Mouse (Mus musculus): Measurements from ENCODE around the gene Gm3424. TPM values are rescaled to one million over a fixed set of nuclear protein-coding genes. Genes with fewer than 3 reads are reported as not detected.
"Not testable (repeated sequence)": the region's sequence is repeated elsewhere in the genome, so short reads cannot be mapped to it uniquely, and the experiment has no call there.

Gm3424 gene
- not detected in 2 replicates for polyA plus RNA-seq (2015; fragmentation: Nextera tagmentation; extraction: Ambion mirVana)

GRCm38 (mm10) chr14:5830229-5830628, at the start of gene Gm3424:
Gene Gm3424, minus strand, starts transcription at chr14:5830329.
- not testable (repeated sequence) for H3K9me3 ChIP-seq; H3K36me3 ChIP-seq; H3K4me1 ChIP-seq (replicated peaks); H3K4me2 ChIP-seq; H3K9ac ChIP-seq; ATAC-seq (ENCODE audit: low FRiP score); H3K27ac ChIP-seq; H3K4me3 ChIP-seq; H3K27me3 ChIP-seq
- no CpG with 5 or more reads among the region's 3 CpGs for WGBS

DNA sequence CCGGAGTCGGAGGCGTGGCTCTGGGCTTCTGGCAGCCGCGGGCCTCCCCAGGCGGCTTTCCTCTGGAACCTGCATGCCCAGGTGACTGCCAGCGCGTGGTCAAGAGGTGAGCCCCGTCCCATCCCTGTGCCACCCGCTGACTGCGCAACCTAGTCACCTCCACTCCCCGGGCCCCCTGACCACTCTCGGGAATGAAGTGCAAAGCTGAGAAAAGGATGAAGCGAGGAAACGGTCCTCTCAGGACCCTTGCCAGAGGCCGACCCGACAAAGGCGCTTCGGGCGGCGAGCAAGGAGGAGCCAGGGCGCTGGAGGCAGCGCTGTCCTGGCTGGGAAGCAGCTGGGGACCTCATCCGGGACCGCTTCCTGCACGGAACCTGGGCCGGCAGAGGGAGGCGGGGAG, 49.7 kb upstream of the Gm3424 start:
- Histone ChIP-seq H3K4me2 (peak overlapping the region; percentile 81), H3K4me3 (peak overlapping the region; percentile 51), H3K9ac (peak overlapping the region; percentile 74)
- ATAC-seq (ENCODE audit: low FRiP score); H3K36me3 ChIP-seq; H3K9me3 ChIP-seq; H3K4me1 ChIP-seq (replicated peaks); H3K27me3 ChIP-seq; H3K27ac ChIP-seq: not testable (repeated sequence)
- 2% methylated on average over 22 of the region's 28 CpGs for WGBS

DNA sequence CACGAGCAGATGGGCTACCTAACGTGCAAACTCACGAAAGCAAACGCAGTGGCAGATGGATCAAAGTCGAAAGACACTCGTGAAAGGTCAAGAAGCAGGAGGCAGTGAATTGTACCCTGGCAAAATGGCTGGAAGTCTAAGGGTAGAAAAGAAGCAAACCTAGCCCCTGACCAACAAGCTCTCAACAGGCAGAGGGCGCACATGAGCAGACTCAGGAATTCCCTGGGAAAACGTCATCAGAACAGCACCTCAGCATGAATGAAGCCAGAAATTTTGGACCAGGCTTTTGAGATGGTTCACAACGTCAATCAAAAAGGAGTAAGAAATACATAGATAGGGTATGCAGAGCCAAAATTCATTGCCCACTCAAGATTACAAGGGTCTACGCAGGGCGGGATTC, 49.0 kb upstream of the Gm3424 start:
- not testable (repeated sequence) for H3K9me3 ChIP-seq; H3K4me3 ChIP-seq; ATAC-seq (ENCODE audit: low FRiP score); H3K4me1 ChIP-seq (replicated peaks); H3K9ac ChIP-seq; H3K36me3 ChIP-seq; H3K27me3 ChIP-seq; H3K27ac ChIP-seq
- WGBS: 9% methylated on average over 6 of the region's 11 CpGs
- H3K4me2 ChIP-seq: peak overlapping the region; percentile 38

DNA sequence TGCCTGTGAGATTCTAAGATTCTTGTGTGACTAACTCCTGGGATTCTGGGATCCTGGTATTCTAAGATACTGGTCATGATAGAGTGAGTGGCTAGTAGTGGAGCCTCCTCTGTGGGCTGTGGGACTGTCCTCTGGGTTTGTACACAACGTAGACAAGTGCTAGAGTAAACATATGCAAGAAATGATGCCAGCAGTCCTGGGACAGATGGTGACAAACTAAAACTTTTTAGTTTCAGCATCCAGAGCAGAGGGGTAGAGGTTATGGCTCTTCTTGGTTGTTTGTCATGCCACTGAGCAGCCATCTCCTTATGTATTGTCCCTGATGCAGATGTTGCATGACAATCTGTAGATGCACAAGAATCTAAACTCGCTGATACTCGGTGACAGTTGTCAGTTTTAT, 25.8 kb upstream of the Gm3424 start:
- not testable (repeated sequence) for H3K9ac ChIP-seq; H3K4me1 ChIP-seq (replicated peaks); H3K36me3 ChIP-seq; H3K27me3 ChIP-seq; H3K9me3 ChIP-seq; H3K4me2 ChIP-seq; ATAC-seq (ENCODE audit: low FRiP score); H3K4me3 ChIP-seq; H3K27ac ChIP-seq
- 87% methylated on average over 3 of the region's 3 CpGs for WGBS

DNA sequence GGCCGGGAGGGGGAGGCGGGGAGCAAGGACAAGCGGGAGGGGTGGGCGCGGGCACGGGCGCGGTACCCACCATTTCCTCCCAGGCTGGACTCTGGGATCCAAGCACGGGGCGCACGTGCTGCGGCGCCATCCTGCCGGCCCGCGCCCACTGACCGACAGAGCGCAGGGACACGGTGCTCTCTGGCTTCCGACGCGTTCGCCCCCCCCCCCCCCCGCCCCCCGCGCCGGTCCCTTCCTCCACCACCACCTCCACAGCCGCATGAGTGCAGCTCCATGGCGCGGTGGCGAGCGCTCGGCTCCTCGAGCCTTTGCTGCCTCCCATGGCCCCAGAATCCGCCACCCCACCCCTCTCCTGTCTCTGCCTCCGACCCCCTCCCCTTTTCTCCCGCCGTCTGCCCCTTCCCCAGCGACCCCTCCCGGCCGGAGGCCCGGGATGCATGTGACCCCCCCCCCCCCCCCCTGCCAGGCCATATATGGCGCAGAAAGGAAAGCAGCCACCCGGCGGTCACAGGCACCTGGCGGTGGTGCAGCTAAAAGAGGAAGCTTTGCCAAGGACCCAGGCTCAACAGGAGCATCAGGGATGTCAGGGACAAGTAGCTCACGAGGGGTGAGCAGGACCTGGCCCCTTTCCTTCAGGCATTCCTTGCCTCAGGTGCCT, 17.3 kb downstream of the Gm3424 start:
- WGBS: no CpG with 5 or more reads among the region's 47 CpGs
- not testable (repeated sequence) for H3K9ac ChIP-seq; H3K27ac ChIP-seq; H3K4me2 ChIP-seq; H3K4me1 ChIP-seq (replicated peaks); H3K9me3 ChIP-seq; H3K4me3 ChIP-seq; H3K27me3 ChIP-seq; H3K36me3 ChIP-seq
- peak; percentile 82 for ATAC-seq (ENCODE audit: low FRiP score)

GRCm38 (mm10) chr14:5807882-5808281, 22.2 kb downstream of the Gm3424 start, which contains the start of gene Gm3383:
Gene Gm3383, minus strand, starts transcription at chr14:5807982.
- ATAC-seq (ENCODE audit: low FRiP score): not testable (repeated sequence)
- no CpG with 5 or more reads among the region's 3 CpGs for WGBS

More at GRCm38 (mm10) chr14:5807882-5808281, 22.2 kb downstream of the Gm3424 start, which contains the start of gene Gm3383:
- not testable (repeated sequence) for H3K27ac ChIP-seq; H3K27me3 ChIP-seq; H3K4me1 ChIP-seq (replicated peaks); H3K4me3 ChIP-seq; H3K9ac ChIP-seq; H3K36me3 ChIP-seq; H3K4me2 ChIP-seq; H3K9me3 ChIP-seq

Other genes with a start within 250 kb of the Gm3424 start
- not detected in 2 replicates for gene Gm8265, start 197.3 kb downstream of the Gm3424 start, polyA plus RNA-seq (2015; fragmentation: Nextera tagmentation; extraction: Ambion mirVana)
- gene Gm9603, start 142.9 kb downstream of the Gm3424 start, polyA plus RNA-seq (2015; fragmentation: Nextera tagmentation; extraction: Ambion mirVana): not detected in 2 replicates
- 0.35 TPM in 1 of 2 replicates, not detected in the other for gene Gm3373, start 88.8 kb downstream of the Gm3424 start, polyA plus RNA-seq (2015; fragmentation: Nextera tagmentation; extraction: Ambion mirVana)
- gene Gm3383, start 22.3 kb downstream of the Gm3424 start, polyA plus RNA-seq (2015; fragmentation: Nextera tagmentation; extraction: Ambion mirVana): 3.2 and 4.2 TPM in 2 replicates
- gene Gm8237, start 50.1 kb upstream of the Gm3424 start, polyA plus RNA-seq (2015; fragmentation: Nextera tagmentation; extraction: Ambion mirVana): 0.80 and 1.1 TPM in 2 replicates
- 2.8 and 3.3 TPM in 2 replicates for gene Gm3248, start 131.4 kb upstream of the Gm3424 start, polyA plus RNA-seq (2015; fragmentation: Nextera tagmentation; extraction: Ambion mirVana)
- gene Gm3453, start 148.8 kb upstream of the Gm3424 start, polyA plus RNA-seq (2015; fragmentation: Nextera tagmentation; extraction: Ambion mirVana): not detected in 2 replicates
- not detected in 2 replicates for gene Gm6337, start 227.9 kb upstream of the Gm3424 start, polyA plus RNA-seq (2015; fragmentation: Nextera tagmentation; extraction: Ambion mirVana)

Data from hindbrain, embryonic 13.5 days (tissue).